Mouse (Mus musculus) G1E (cell line): ENCODE results near the gene Smarce1.

Source experiments
- CTCF ChIP-seq: IDR thresholded peaks from 2 replicates; pipeline ENCODE4 v1.5.1; 2012; ENCODE audit warnings: low read depth, low read length, inconsistent platforms, mixed read lengths
- GATA1 ChIP-seq: IDR thresholded peaks from 2 replicates; pipeline ENCODE4 v1.6.1; 2012; ENCODE audit warnings: borderline replicate concordance, low read length, inconsistent platforms, mixed read lengths
- TAL1 ChIP-seq: conservative IDR thresholded peaks from 2 replicates; pipeline ENCODE4 v1.6.1; 2012; ENCODE audit warnings: low read depth, low read length, inconsistent platforms, mixed read lengths

GRCm38 (mm10) chr11:99250241-99250640 lies 19.4 kb upstream of the Smarce1 start:
- no peak for TF ChIP-seq CTCF
- no peak for TF ChIP-seq GATA1
- no peak for TF ChIP-seq TAL1
